Mouse (Mus musculus) layer of hippocampus, adult 6 months (tissue): ENCODE measurements around the gene Gps1. TPM values are rescaled to one million over a fixed set of nuclear protein-coding genes. Genes with fewer than 3 reads are reported as not detected.

Source experiments
- long read RNA-seq, 2 experiments: library from polyadenylated mRNA; unstranded; transcript quantifications; one replicate each; pipeline ENCODE4 v2.0.0; 2019 to 2020
- polyA plus RNA-seq: library from polyadenylated mRNA; unstranded; fragments of <200 nt; fragmentation: Nextera tagmentation; gene quantifications from 2 replicates; pipeline ENCODE4 v1.2.3, GENCODE M21; 2021

The Gps1 gene
- 257 and 261 TPM in 2 replicates for polyA plus RNA-seq
- long read RNA-seq, experiment 1, transcript Gps1-201 (13 exons, 1,925 nt) = minor isoform, 35 of 522 reads
- long read RNA-seq, experiment 1, transcript Gps1-207 (14 exons, 2,000 nt) = minor isoform, 77 of 522 reads
- long read RNA-seq, experiment 1, transcript Gps1-202 (14 exons, 1,827 nt) = major isoform, 330 of 522 reads
- long read RNA-seq, experiment 1, transcript Gps1-208 (14 exons, 1,843 nt) = minor isoform, 22 of 522 reads
- long read RNA-seq, experiment 1, partial matches to known transcripts = 46 of 522 reads
- long read RNA-seq, experiment 1, other reads (novel, unspliced or antisense) = 12 of 522 reads
- long read RNA-seq, experiment 2, transcript Gps1-202 (14 exons, 1,827 nt) = major isoform, 1,091 of 1,635 reads
- long read RNA-seq, experiment 2, transcript Gps1-201 (13 exons, 1,925 nt) = minor isoform, 114 of 1,635 reads
- long read RNA-seq, experiment 2, transcript Gps1-207 (14 exons, 2,000 nt) = minor isoform, 210 of 1,635 reads
- long read RNA-seq, experiment 2, transcript Gps1-208 (14 exons, 1,843 nt) = minor isoform, 71 of 1,635 reads
- long read RNA-seq, experiment 2, partial matches to known transcripts = 67 of 1,635 reads
- long read RNA-seq, experiment 2, other reads (novel, unspliced or antisense) = 82 of 1,635 reads

GRCm38 (mm10) chr11:120784064-120784791, at the start of gene Gps1, which contains the start of gene Rfng:
TSS of gene Gps1 (plus strand) at chr11:120784272.
TSS of gene Rfng (minus strand) at chr11:120784207.

GRCm38 (mm10) chr11:120762672-120763041, 21.4 kb upstream of the Gps1 start, which contains the start of gene Hmga1b:
TSS of gene Hmga1b (plus strand) at chr11:120762794.

GRCm38 (mm10) chr11:120795756-120796613, 11.9 kb downstream of the Gps1 start, which contains the start of gene Dus1l:
TSS of gene Dus1l (minus strand) at chr11:120796403.

GRCm38 (mm10) chr11:120823956-120824786, 40.1 kb downstream of the Gps1 start, which contains the start of gene Fasn:
TSS of gene Fasn (minus strand) at chr11:120824547.

Other genes with a start within 250 kb of the Gps1 start
- gene Mcrip1, start 234.5 kb upstream of the Gps1 start, polyA plus RNA-seq = 224 and 238 TPM in 2 replicates
- not detected in 2 replicates for gene Ppp1r27, start 233.1 kb upstream of the Gps1 start, polyA plus RNA-seq
- 126 and 135 TPM in 2 replicates for gene P4hb, start 211.0 kb upstream of the Gps1 start, polyA plus RNA-seq
- 199 and 207 TPM in 2 replicates for gene Arhgdia, start 202.6 kb upstream of the Gps1 start, polyA plus RNA-seq
- gene Alyref, start 185.9 kb upstream of the Gps1 start, polyA plus RNA-seq = 8.1 and 9.0 TPM in 2 replicates
- 89.9 and 107 TPM in 2 replicates for gene Anapc11, start 185.9 kb upstream of the Gps1 start, polyA plus RNA-seq
- gene Npb, start 175.8 kb upstream of the Gps1 start, polyA plus RNA-seq = 2.9 and 3.2 TPM in 2 replicates
- 107 and 110 TPM in 2 replicates for gene Pcyt2, start 166.3 kb upstream of the Gps1 start, polyA plus RNA-seq
- 18.0 and 18.2 TPM in 2 replicates for gene Sirt7, start 159.0 kb upstream of the Gps1 start, polyA plus RNA-seq
- 12.7 and 13.4 TPM in 2 replicates for gene Mafg, start 150.7 kb upstream of the Gps1 start, polyA plus RNA-seq
- 3.6 and 4.8 TPM in 2 replicates for gene Pycr1, start 140.5 kb upstream of the Gps1 start, polyA plus RNA-seq
- gene Myadml2, start 136.1 kb upstream of the Gps1 start, polyA plus RNA-seq = 3.6 and 4.0 TPM in 2 replicates
- 0.49 and 1.1 TPM in 2 replicates for gene Notum, start 123.1 kb upstream of the Gps1 start, polyA plus RNA-seq
- gene Aspscr1, start 111.3 kb upstream of the Gps1 start, polyA plus RNA-seq = 44.3 and 52.2 TPM in 2 replicates
- gene Cenpx, start 70.5 kb upstream of the Gps1 start, polyA plus RNA-seq = 64.8 and 72.5 TPM in 2 replicates
- gene Lrrc45, start 70.3 kb upstream of the Gps1 start, polyA plus RNA-seq = 5.4 and 6.0 TPM in 2 replicates
- 40.8 and 52.4 TPM in 2 replicates for gene Rac3, start 62.8 kb upstream of the Gps1 start, polyA plus RNA-seq
- 31.5 TPM in 2 replicates for gene Dcxr, start 57.0 kb upstream of the Gps1 start, polyA plus RNA-seq
- gene Cbr2, start 52.2 kb upstream of the Gps1 start, polyA plus RNA-seq = 0.85 and 1.5 TPM in 2 replicates
- 0.48 and 1.6 TPM in 2 replicates for gene Hmga1b, start 21.5 kb upstream of the Gps1 start, polyA plus RNA-seq
- 47.1 and 63.6 TPM in 2 replicates for gene Rfng, start 65 bp upstream of the Gps1 start, polyA plus RNA-seq
- gene Dus1l, start 12.1 kb downstream of the Gps1 start, polyA plus RNA-seq = 35.9 and 39.6 TPM in 2 replicates
- gene Fasn, start 40.3 kb downstream of the Gps1 start, polyA plus RNA-seq = 45.4 and 45.9 TPM in 2 replicates
- gene Ccdc57, start 148.6 kb downstream of the Gps1 start, polyA plus RNA-seq = 1.2 and 1.5 TPM in 2 replicates
- 1.4 and 2.1 TPM in 2 replicates for gene Slc16a3, start 164.2 kb downstream of the Gps1 start, polyA plus RNA-seq
- 30.2 and 34.7 TPM in 2 replicates for gene Csnk1d, start 207.1 kb downstream of the Gps1 start, polyA plus RNA-seq